Mouse (Mus musculus): Measurements from ENCODE around the gene Tenm3. TPM values are rescaled to one million over a fixed set of nuclear protein-coding genes. Genes with fewer than 3 reads are reported as not detected.

The Tenm3 gene
- polyA plus RNA-seq, 1 experiment, result not detected

- no peak for TF ChIP-seq GATA1 (IDR thresholded peaks at IDR 0.05; ENCODE audit: low read length)
Observed at GRCm38 (mm10) chr8:48514230-48514629, 329.5 kb downstream of the Tenm3 start.

- TF ChIP-seq GATA1 (IDR thresholded peaks at IDR 0.05; ENCODE audit: low read length), result no peak
Observed at GRCm38 (mm10) chr8:48513801-48514200, 329.9 kb downstream of the Tenm3 start.

GRCm38 (mm10) chr8:48511546-48511945 is 332.2 kb downstream of the Tenm3 start:
- TF ChIP-seq GATA1 (IDR thresholded peaks at IDR 0.05; ENCODE audit: low read length), result no peak

GRCm38 (mm10) chr8:48511137-48511536 is 332.6 kb downstream of the Tenm3 start:
- no peak for TF ChIP-seq GATA1 (IDR thresholded peaks at IDR 0.05; ENCODE audit: low read length)

- no peak for TF ChIP-seq GATA1 (IDR thresholded peaks at IDR 0.05; ENCODE audit: low read length)
Observed at GRCm38 (mm10) chr8:48508641-48509599, 334.8 kb downstream of the Tenm3 start.

- no peak for TF ChIP-seq GATA1 (IDR thresholded peaks at IDR 0.05; ENCODE audit: low read length)
Observed at GRCm38 (mm10) chr8:48507719-48508501, 335.8 kb downstream of the Tenm3 start.

GRCm38 (mm10) chr8:48492491-48492890 is 351.3 kb downstream of the Tenm3 start:
- no peak for TF ChIP-seq GATA1 (IDR thresholded peaks at IDR 0.05; ENCODE audit: low read length)

GRCm38 (mm10) chr8:48490635-48491165 is 353.1 kb downstream of the Tenm3 start:
- TF ChIP-seq GATA1 (IDR thresholded peaks at IDR 0.05; ENCODE audit: low read length), result no peak

- no peak for TF ChIP-seq GATA1 (IDR thresholded peaks at IDR 0.05; ENCODE audit: low read length)
Observed at GRCm38 (mm10) chr8:48489936-48490634, 353.7 kb downstream of the Tenm3 start.

GRCm38 (mm10) chr8:48489417-48489816 is 354.3 kb downstream of the Tenm3 start:
- no peak for TF ChIP-seq GATA1 (IDR thresholded peaks at IDR 0.05; ENCODE audit: low read length)

- no peak for TF ChIP-seq GATA1 (IDR thresholded peaks at IDR 0.05; ENCODE audit: low read length)
Observed at GRCm38 (mm10) chr8:48488809-48489208, 354.9 kb downstream of the Tenm3 start.

GRCm38 (mm10) chr8:48484143-48484542 is 359.6 kb downstream of the Tenm3 start:
- no peak for TF ChIP-seq GATA1 (IDR thresholded peaks at IDR 0.05; ENCODE audit: low read length)

GRCm38 (mm10) chr8:48481709-48482671 is 361.8 kb downstream of the Tenm3 start:
- TF ChIP-seq GATA1 (IDR thresholded peaks at IDR 0.05; ENCODE audit: low read length), result no peak

GRCm38 (mm10) chr8:48477371-48477935 is 366.3 kb downstream of the Tenm3 start:
- no peak for TF ChIP-seq GATA1 (IDR thresholded peaks at IDR 0.05; ENCODE audit: low read length)
